Mouse (Mus musculus) midbrain, embryonic 16.5 days (tissue): ENCODE data around the gene Sorcs2. TPM values are rescaled to one million over a fixed set of nuclear protein-coding genes. Genes with fewer than 3 reads are reported as not detected.
A peak's percentile ranks its signal among the peaks of the same experiment; 100 is the strongest.

Experiments used
- ATAC-seq: fragments of 200-750 bp; cut with Nextera tagmentation; 2 replicates; pipeline ENCODE4 v1.8.0; 2017; ENCODE audit warnings: moderate TSS enrichment
- H3K27ac ChIP-seq: fragments of 300-500 bp; sonication (generic); 2 replicates; pipeline ENCODE4 v1.5.1; 2014; ENCODE audit warnings: mild to moderate bottlenecking, low read length, mixed read lengths
- H3K27me3 ChIP-seq: fragments of 300-500 bp; sonication (generic); 2 replicates; pipeline ENCODE4 v1.6.1; 2014; ENCODE audit warnings: low read depth, low read length, mixed read lengths; ENCODE audit not compliant: control insufficient read depth, insufficient read depth
- H3K36me3 ChIP-seq: fragments of 300-500 bp; sonication (generic); 2 replicates; pipeline ENCODE4 v1.6.1; 2014; ENCODE audit warnings: mild to moderate bottlenecking, low read length, moderate library complexity, mixed read lengths; ENCODE audit not compliant: control insufficient read depth, insufficient read depth
- H3K4me1 ChIP-seq: fragments of 300-500 bp; sonication (generic); 2 replicates; pipeline ENCODE4 v1.6.1; 2014; ENCODE audit warnings: mild to moderate bottlenecking, low read length, mixed read lengths; ENCODE audit not compliant: control insufficient read depth, insufficient read depth
- H3K4me2 ChIP-seq: fragments of 300-500 bp; sonication (generic); 2 replicates; pipeline ENCODE4 v1.6.1; 2014; ENCODE audit warnings: mild to moderate bottlenecking, low read length, mixed read lengths
- H3K4me3 ChIP-seq: fragments of 300-500 bp; sonication (generic); 2 replicates; pipeline ENCODE4 v1.5.1; 2014; ENCODE audit warnings: low read depth, mild to moderate bottlenecking, low read length, moderate library complexity, mixed read lengths
- H3K9ac ChIP-seq: fragments of 300-500 bp; sonication (generic); 2 replicates; pipeline ENCODE4 v1.6.1; 2014; ENCODE audit warnings: low read depth, low read length, mixed read lengths
- H3K9me3 ChIP-seq: fragments of 300-500 bp; sonication (generic); replicated peaks from 2 replicates; pipeline ENCODE4 v1.6.1; 2014; ENCODE audit warnings: mild to moderate bottlenecking, low read length, mixed read lengths; ENCODE audit not compliant: control insufficient read depth, poor library complexity, severe bottlenecking
- WGBS: fragments of 180-500 bp; shearing (Covaris S2); extraction: QIAGEN DNeasy Blood & Tissue Kit; methylation state at CpG from one replicate; pipeline ENCODE4 v1.1.7; 2014; 5-methylcytosine and 5-hydroxymethylcytosine counted together
- polyA plus RNA-seq: library from polyadenylated mRNA; unstranded; fragments of >200 nt; fragmentation: Nextera tagmentation; extraction: Ambion mirVana; gene quantifications from 2 replicates; pipeline ENCODE4 v1.2.1, GENCODE M21; 2015

Sorcs2 gene
- polyA plus RNA-seq, 1 experiment from 2014 or later: 21.3 TPM

DNA sequence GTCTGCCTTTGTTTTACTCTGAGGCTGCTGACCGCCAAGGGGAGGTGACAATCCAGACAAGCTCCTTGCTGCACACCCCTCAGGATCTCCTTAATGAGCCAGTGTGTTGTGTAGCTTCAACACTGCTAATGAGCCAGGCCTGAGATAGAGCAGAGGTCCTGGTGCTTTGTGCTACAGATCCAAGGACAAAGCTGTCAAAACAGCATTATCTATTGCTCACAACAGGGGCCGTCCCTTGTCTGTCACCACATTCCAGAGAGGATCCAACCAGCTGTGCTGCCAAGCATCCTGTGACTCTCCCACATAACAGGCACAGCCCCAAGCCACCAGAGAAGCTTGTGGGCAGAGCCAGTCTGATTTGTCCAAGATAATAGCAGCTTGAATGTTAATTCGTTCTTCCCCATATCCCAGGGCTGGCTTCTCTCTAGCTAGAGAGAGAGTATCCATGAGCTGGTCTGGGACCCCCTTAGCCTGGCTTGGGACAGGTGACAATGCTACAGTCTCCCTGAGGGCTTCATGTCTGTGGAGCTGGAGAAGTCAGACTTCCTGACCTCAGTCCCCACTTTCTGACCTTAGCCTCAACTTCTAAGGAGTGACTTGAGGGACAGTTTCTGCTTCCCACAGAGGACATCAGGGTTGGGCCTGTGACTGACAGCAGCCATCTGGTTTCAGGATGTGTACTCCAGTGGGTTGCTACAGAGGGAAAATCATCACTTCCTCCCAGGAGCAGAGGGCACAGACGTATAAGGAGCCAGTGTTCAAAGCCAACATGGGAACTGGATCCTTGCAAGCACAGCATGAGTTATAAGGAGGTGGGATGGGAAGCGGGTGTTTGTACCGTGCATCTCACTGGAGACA lies 328.2 kb downstream of the Sorcs2 start:
- Histone ChIP-seq H3K4me2 (no peak overlapping the region), H3K9ac (peak overlapping the region; percentile 18; the same call in 1 of the 2 replicates), H3K36me3 (no peaks in the 10 kb centered on the region), H3K4me3 (no peak overlapping the region), H3K9me3 (no peaks in the 10 kb centered on the region), H3K4me1 (peaks cover 6% of the 10 kb centered on the region; the same call in 1 of the 2 replicates), H3K27ac (0 out of 2 replicates have a peak overlapping the region, but pooled peaks have one; percentile 14), H3K27me3 (no peaks in the 10 kb centered on the region)
- 38% methylated on average over 6 of the region's 6 CpGs for WGBS
- ATAC-seq: peak; percentile 52; the same call in 1 of the 2 replicates

DNA sequence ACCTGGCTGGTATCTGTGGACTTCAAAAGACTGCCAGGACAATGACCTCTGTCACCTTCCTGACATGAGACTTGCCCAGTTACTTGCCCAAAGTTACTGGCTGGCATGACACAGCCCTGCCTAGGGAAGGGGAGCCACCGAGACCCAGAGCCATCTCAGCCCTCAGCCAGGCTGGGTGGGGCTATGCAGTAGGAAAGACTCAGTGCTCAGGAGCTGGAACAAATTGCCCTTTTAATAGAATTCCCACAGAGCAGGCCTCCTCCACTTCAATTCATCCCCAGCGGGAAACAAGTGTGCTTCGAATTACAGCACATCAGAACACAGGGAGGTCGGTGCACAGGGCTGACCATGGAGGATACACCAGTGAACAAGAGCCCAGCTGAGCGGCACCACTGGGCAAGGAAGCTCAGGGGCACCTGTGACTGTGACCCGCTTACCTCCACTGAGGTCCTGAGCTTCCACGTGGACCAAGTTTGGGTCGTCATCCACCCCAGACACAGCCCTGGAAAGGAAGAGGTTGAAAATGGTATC lies 330.2 kb downstream of the Sorcs2 start:
- H3K27ac ChIP-seq: no peak overlapping the region
- no peak for ATAC-seq

GRCm38 (mm10) chr5:36057804-36058322 lies 340.1 kb downstream of the Sorcs2 start:
- Histone ChIP-seq H3K9ac (no peak overlapping the region), H3K9me3 (no peaks in the 10 kb centered on the region; the same call in 1 of the 2 replicates), H3K27me3 (no peaks in the 10 kb centered on the region), H3K4me3 (no peak overlapping the region), H3K27ac (no peak overlapping the region), H3K4me1 (no peaks in the 10 kb centered on the region), H3K36me3 (no peaks in the 10 kb centered on the region), H3K4me2 (no peak overlapping the region)
- no peak for ATAC-seq
- WGBS: 89% methylated on average over 14 of the region's 14 CpGs

More for the DNA sequence above, 330.2 kb downstream of the Sorcs2 start:
- peaks cover 6% of the 10 kb centered on the region; the same call in 1 of the 2 replicates for H3K4me1 ChIP-seq
- no peaks in the 10 kb centered on the region for H3K27me3 ChIP-seq
- H3K9me3 ChIP-seq: no peaks in the 10 kb centered on the region
- no peak overlapping the region for H3K9ac ChIP-seq
- no peak overlapping the region for H3K4me2 ChIP-seq
- no peaks in the 10 kb centered on the region for H3K36me3 ChIP-seq
- H3K4me3 ChIP-seq: no peak overlapping the region
- 17% methylated on average over 8 of the region's 8 CpGs for WGBS

DNA sequence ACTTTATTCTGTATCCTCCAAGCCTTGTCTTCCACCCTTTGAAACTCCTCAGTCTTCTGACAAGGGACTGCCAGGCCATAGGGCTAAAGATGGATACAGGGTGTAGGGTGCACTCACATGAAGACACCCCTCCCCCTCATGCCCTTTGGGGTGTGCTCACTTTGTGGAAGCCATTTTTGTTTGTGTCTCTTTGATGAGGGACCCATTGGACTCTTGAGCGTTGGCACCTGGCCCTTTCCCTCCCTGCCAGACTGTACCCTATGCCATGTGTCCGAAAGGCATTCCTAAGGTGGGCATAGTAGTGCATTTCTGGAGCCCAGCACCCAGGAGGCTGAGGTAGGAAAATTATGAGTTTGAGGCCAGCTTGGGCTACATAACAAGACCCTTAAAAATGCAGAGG lies 341.0 kb downstream of the Sorcs2 start:
- Histone ChIP-seq H3K4me2 (no peak overlapping the region), H3K4me1 (no peaks in the 10 kb centered on the region), H3K4me3 (no peak overlapping the region), H3K27me3 (no peaks in the 10 kb centered on the region), H3K9me3 (no peaks in the 10 kb centered on the region; the same call in 1 of the 2 replicates), H3K27ac (no peak overlapping the region), H3K9ac (no peak overlapping the region), H3K36me3 (no peaks in the 10 kb centered on the region)
- ATAC-seq: no peak
- 92% methylated on average over 2 of the region's 2 CpGs for WGBS

DNA sequence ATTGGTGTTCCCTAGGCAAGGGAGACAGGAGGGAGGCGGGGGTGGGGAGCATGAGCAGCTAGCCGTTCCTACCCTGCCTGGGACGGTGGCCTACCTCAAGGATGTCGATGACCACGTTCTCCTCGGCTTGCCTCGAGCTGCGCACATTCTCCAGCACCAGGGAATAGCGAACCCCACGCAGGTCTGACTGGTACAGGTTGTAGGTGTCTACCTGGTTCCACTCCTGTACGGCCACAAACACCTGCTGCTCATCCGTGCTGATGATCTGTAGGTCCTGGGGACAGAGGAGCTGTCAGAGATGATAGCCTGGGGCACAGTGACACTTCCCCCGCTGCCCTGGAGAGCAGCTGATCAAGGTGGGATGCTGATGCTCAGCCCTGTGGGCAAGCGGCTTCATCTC lies 342.1 kb downstream of the Sorcs2 start:
- no peaks in the 10 kb centered on the region for H3K4me1 ChIP-seq
- 85% methylated on average over 14 of the region's 14 CpGs for WGBS
- no peak overlapping the region for H3K4me3 ChIP-seq
- no peaks in the 10 kb centered on the region for H3K27me3 ChIP-seq
- no peaks in the 10 kb centered on the region for H3K36me3 ChIP-seq
- no peak overlapping the region for H3K9ac ChIP-seq
- H3K4me2 ChIP-seq: no peak overlapping the region
- no peak for ATAC-seq
- no peaks in the 10 kb centered on the region; the same call in 1 of the 2 replicates for H3K9me3 ChIP-seq
- no peak overlapping the region for H3K27ac ChIP-seq

DNA sequence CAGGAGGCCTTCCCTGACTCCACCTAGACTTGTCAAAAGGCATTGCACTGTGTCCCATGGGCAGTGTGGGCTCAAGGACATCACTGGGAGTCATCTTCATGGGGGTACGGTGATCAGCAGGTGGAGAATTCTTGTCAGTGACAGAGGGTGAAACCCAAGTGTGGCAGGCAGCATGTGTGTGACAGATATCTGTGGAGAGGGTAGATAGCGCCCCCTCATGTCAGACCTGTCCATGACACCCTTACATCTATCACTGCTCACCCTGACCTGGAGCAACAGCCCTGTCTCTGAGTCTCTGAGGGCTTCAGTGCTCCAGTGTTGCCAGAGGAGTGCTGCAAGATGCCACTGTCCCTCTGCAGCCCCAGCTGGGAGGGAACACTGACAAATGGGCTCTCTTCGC lies 343.4 kb downstream of the Sorcs2 start:
- Histone ChIP-seq H3K4me1 (no peaks in the 10 kb centered on the region), H3K36me3 (no peaks in the 10 kb centered on the region), H3K4me2 (no peak overlapping the region), H3K27ac (no peak overlapping the region), H3K9ac (no peak overlapping the region), H3K4me3 (no peak overlapping the region), H3K9me3 (no peaks in the 10 kb centered on the region; the same call in 1 of the 2 replicates), H3K27me3 (no peaks in the 10 kb centered on the region)
- WGBS: 68% methylated on average over 3 of the region's 3 CpGs
- no peak for ATAC-seq

DNA sequence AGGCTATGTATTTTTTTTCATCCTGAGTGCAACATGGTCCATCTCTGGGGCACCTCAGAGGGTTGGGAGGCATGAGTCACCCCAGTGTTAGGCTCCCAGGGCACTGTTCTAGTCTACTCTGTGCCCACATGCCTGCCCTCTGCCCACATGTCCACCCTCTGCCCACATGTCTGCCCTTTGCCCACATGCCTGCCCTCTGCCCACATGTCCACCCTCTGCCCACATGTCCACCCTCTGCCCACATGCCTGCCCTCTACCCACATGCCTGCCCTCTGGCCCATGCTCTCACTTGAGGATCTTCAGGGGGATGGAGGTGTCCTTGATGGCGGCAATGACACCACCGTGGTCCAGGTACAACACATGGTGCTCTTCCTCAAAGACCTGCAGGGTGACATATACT lies 354.8 kb downstream of the Sorcs2 start:
- Histone ChIP-seq H3K9me3 (no peaks in the 10 kb centered on the region), H3K4me1 (peaks cover 6% of the 10 kb centered on the region; the same call in 1 of the 2 replicates), H3K4me2 (no peak overlapping the region), H3K4me3 (no peak overlapping the region), H3K36me3 (no peaks in the 10 kb centered on the region), H3K27ac (no peak overlapping the region), H3K9ac (no peak overlapping the region), H3K27me3 (no peaks in the 10 kb centered on the region)
- 98% methylated on average over 2 of the region's 2 CpGs for WGBS
- no peak for ATAC-seq

GRCm38 (mm10) chr5:36041756-36042155 lies 356.2 kb downstream of the Sorcs2 start:
- ATAC-seq: peak; percentile 29; the same call in 1 of the 2 replicates
- Histone ChIP-seq H3K27me3 (no peaks in the 10 kb centered on the region), H3K9ac (no peak overlapping the region), H3K36me3 (no peaks in the 10 kb centered on the region), H3K4me1 (peaks cover 6% of the 10 kb centered on the region; the same call in 1 of the 2 replicates), H3K4me3 (no peak overlapping the region), H3K27ac (peak overlapping the region; percentile 63; the same call in 1 of the 2 replicates), H3K9me3 (no peaks in the 10 kb centered on the region), H3K4me2 (no peak overlapping the region)
- WGBS: 92% methylated on average over 6 of the region's 6 CpGs

GRCm38 (mm10) chr5:36041236-36041562 lies 356.7 kb downstream of the Sorcs2 start:
- Histone ChIP-seq H3K27ac (peak overlapping the region; percentile 63), H3K36me3 (no peaks in the 10 kb centered on the region), H3K27me3 (no peaks in the 10 kb centered on the region), H3K9ac (0 out of 2 replicates have a peak overlapping the region, but pooled peaks have one; percentile 1), H3K4me3 (no peak overlapping the region), H3K9me3 (no peaks in the 10 kb centered on the region), H3K4me2 (no peak overlapping the region), H3K4me1 (peaks cover 6% of the 10 kb centered on the region; the same call in 1 of the 2 replicates)
- ATAC-seq: no peak; the same call in 1 of the 2 replicates
